Mouse (Mus musculus) myocyte (in vitro differentiated cells): ENCODE measurements around the gene Trim11. TPM values are rescaled to one million over a fixed set of nuclear protein-coding genes. Genes with fewer than 3 reads are reported as not detected.

Source experiments
- H3K27me3 ChIP-seq: one replicate; pipeline ENCODE4 v1.6.1; 2011; ENCODE audit not compliant: control insufficient read depth, insufficient read depth, insufficient read length
- H3K36me3 ChIP-seq: one replicate; pipeline ENCODE4 v1.6.1; 2011; ENCODE audit not compliant: control insufficient read depth, insufficient read depth
- H3K4me2 ChIP-seq: one replicate; pipeline ENCODE4 v1.6.1; 2011; ENCODE audit warnings: low read depth, control low read depth
- H3K4me3 ChIP-seq: one replicate; pipeline ENCODE4 v1.5.1; 2011; ENCODE audit warnings: mild to moderate bottlenecking, control low read depth, moderate library complexity
- H3K79me2 ChIP-seq: one replicate; pipeline ENCODE4 v1.6.1; 2011; ENCODE audit not compliant: control insufficient read depth, insufficient read depth
- H3ac ChIP-seq: one replicate; pipeline ENCODE4 v1.6.1; 2011; ENCODE audit not compliant: control insufficient read depth, insufficient read length
- CEBPB ChIP-seq: IDR thresholded peaks from 2 replicates; pipeline ENCODE4 v1.6.1; 2011; ENCODE audit warnings: mild to moderate bottlenecking, moderate library complexity; ENCODE audit not compliant: poor library complexity, insufficient read depth, severe bottlenecking
- E2F4 ChIP-seq: IDR thresholded peaks from one replicate; pipeline ENCODE4 v1.6.1; 2011; ENCODE audit warnings: mild to moderate bottlenecking, control low read depth, moderate library complexity; ENCODE audit not compliant: insufficient read depth
- MAX ChIP-seq: IDR thresholded peaks from one replicate; pipeline ENCODE4 v1.6.1; 2011; ENCODE audit warnings: low read depth, mild to moderate bottlenecking, control low read depth
- MYOD1 ChIP-seq, 3 experiments: IDR thresholded peaks; one replicate each; pipeline ENCODE4 v1.6.1; 2011; ENCODE audit warnings: control low read depth in 2 of 3, low read depth in 2 of 3, mild to moderate bottlenecking in 2 of 3, moderate library complexity in 1 of 3; ENCODE audit not compliant: insufficient read length in 2 of 3, control insufficient read depth in 1 of 3
- MYOG ChIP-seq, 3 experiments: IDR thresholded peaks; one replicate each; pipeline ENCODE4 v1.6.1; 2011; ENCODE audit warnings: control low read depth in 2 of 3, low read depth in 2 of 3, mild to moderate bottlenecking in 2 of 3; ENCODE audit not compliant: insufficient read length in 2 of 3, control insufficient read depth in 1 of 3, insufficient read depth in 1 of 3
- POLR2A ChIP-seq: IDR thresholded peaks from one replicate; pipeline ENCODE4 v1.6.1; 2011; ENCODE audit warnings: low read depth, mild to moderate bottlenecking, control low read depth, moderate library complexity; ENCODE audit not compliant: insufficient read length
- POLR2AphosphoS2 ChIP-seq: IDR thresholded peaks from one replicate; pipeline ENCODE4 v1.6.1; 2011; ENCODE audit warnings: low read depth, control low read depth; ENCODE audit not compliant: insufficient read length
- REST ChIP-seq: IDR thresholded peaks from one replicate; pipeline ENCODE4 v1.6.1; 2011; ENCODE audit warnings: mild to moderate bottlenecking, control low read depth, moderate library complexity; ENCODE audit not compliant: insufficient read depth, insufficient read length
- SRF ChIP-seq: IDR thresholded peaks from one replicate; pipeline ENCODE4 v1.6.1; 2011; ENCODE audit warnings: low read depth; ENCODE audit not compliant: control insufficient read depth, insufficient read length
- TCF12 ChIP-seq: IDR thresholded peaks from one replicate; pipeline ENCODE4 v1.6.1; 2011; ENCODE audit warnings: mild to moderate bottlenecking, control low read depth; ENCODE audit not compliant: poor library complexity, insufficient read depth, severe bottlenecking
- TCF3 ChIP-seq: IDR thresholded peaks from one replicate; pipeline ENCODE4 v1.6.1; 2011; ENCODE audit warnings: low read depth, control low read depth; ENCODE audit not compliant: insufficient read length
- USF1 ChIP-seq: IDR thresholded peaks from one replicate; pipeline ENCODE4 v1.6.1; 2011; ENCODE audit warnings: low read depth, mild to moderate bottlenecking, control low read depth, moderate library complexity
- polyA plus RNA-seq: library from polyadenylated mRNA; unstranded; fragments of >200 nt; fragmentation: generic; extraction: Trizol; gene quantifications from one replicate; pipeline ENCODE4 v1.2.1, GENCODE M21; 2012; ENCODE audit warnings: missing spikeins

Gene Trim11
- polyA plus RNA-seq, 1 experiment: 19.3 TPM

DNA sequence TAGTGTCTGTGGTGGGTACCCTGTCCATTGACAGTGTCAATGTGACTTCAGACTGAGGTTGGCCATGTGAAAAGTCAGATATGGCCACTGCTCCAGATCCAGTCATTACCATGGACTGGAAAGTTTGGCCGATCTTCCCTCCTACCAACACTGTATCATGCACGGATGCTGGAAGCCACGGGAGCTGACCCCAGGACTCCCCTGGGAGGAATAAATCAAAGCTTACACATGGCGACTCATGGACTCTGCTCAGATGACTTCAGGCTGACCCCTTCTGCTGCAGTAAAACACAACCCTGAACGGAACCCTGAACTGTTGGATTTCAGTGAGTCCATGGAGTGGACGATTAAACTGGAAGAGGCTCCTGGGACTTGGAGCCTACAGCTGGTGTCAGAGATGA lies 48.5 kb downstream of the Trim11 start:
- Histone ChIP-seq H3K4me2 (no peak overlapping the region), H3K36me3 (no peaks in the 10 kb centered on the region), H3K79me2 (no peaks in the 10 kb centered on the region), H3ac (no peak overlapping the region), H3K4me3 (no peak overlapping the region), H3K27me3 (peaks cover 18% of the 10 kb centered on the region)
- TF ChIP-seq E2F4 (no peak), CEBPB (no peak), POLR2AphosphoS2 (no peak), MYOG (IDR thresholded peaks at IDR 0.05; ENCODE audit: control insufficient read depth in 1 of 3, insufficient read depth in 1 of 3, insufficient read length in 2 of 3, low read depth in 2 of 3) (no peak), MYOD1 (IDR thresholded peaks at IDR 0.05; ENCODE audit: control insufficient read depth in 1 of 3, insufficient read length in 2 of 3, low read depth in 2 of 3) (no peak), REST (no peak), MAX (no peak), POLR2A (no peak), TCF12 (no peak), SRF (no peak), TCF3 (no peak), USF1 (no peak)

DNA sequence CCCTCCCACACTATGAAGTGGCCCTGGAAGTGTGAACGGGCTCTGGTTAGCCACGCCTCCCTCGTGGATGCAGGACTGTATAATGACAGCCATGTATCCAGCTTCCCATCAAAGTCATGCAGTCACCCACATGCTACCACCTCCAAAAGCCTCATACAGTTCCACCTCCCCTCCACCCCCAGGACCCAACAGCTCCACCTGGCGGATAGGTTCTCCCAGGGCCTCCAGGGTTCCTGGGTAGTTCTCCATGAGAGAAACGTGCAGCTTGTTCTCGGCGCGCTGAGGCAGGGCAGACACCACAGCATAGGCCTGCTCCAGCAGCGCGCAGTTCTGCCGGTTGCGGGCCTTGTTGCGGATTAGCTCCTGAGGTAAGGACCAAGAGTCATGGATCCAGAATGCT lies 51.1 kb downstream of the Trim11 start:
- Histone ChIP-seq H3K36me3 (no peaks in the 10 kb centered on the region), H3K4me3 (no peak overlapping the region), H3K4me2 (no peak overlapping the region), H3K79me2 (no peaks in the 10 kb centered on the region), H3K27me3 (no peaks in the 10 kb centered on the region), H3ac (no peak overlapping the region)
- TF ChIP-seq MAX (no peak), TCF3 (no peak)

Other genes with a start within 250 kb of the Trim11 start
- not detected for gene Olfr317, start 238.9 kb upstream of the Trim11 start, polyA plus RNA-seq
- gene Olfr316, start 225.4 kb upstream of the Trim11 start, polyA plus RNA-seq: not detected
- not detected for gene Olfr315, start 204.9 kb upstream of the Trim11 start, polyA plus RNA-seq
- not detected for gene Olfr314, start 195.1 kb upstream of the Trim11 start, polyA plus RNA-seq
- gene Fam183b, start 176.1 kb upstream of the Trim11 start, polyA plus RNA-seq: not detected
- not detected for gene Olfr313, start 163.1 kb upstream of the Trim11 start, polyA plus RNA-seq
- not detected for gene Olfr312, start 148.9 kb upstream of the Trim11 start, polyA plus RNA-seq
- not detected for gene Olfr311, start 138.8 kb upstream of the Trim11 start, polyA plus RNA-seq
- gene Gm12258, start 130.9 kb upstream of the Trim11 start, polyA plus RNA-seq: 2.0 TPM
- 2.5 TPM for gene 2810021J22Rik, start 110.9 kb upstream of the Trim11 start, polyA plus RNA-seq
- 0.96 TPM for gene Zfp39, start 73.9 kb upstream of the Trim11 start, polyA plus RNA-seq
- gene Btnl10, start 60.2 kb upstream of the Trim11 start, polyA plus RNA-seq: not detected
- gene Rnf187, start 39.2 kb upstream of the Trim11 start, polyA plus RNA-seq: 197 TPM
- gene Hist3h2ba, start 29.2 kb upstream of the Trim11 start, polyA plus RNA-seq: 0.88 TPM
- gene Hist3h2a, start 23.4 kb upstream of the Trim11 start, polyA plus RNA-seq: 24.4 TPM
- 0.64 TPM for gene Trim17, start 23.4 kb upstream of the Trim11 start, polyA plus RNA-seq
- gene Obscn, start 158.3 kb downstream of the Trim11 start, polyA plus RNA-seq: 25.0 TPM
- gene Iba57, start 185.6 kb downstream of the Trim11 start, polyA plus RNA-seq: 3.8 TPM
- 0.04 TPM for gene Gjc2, start 205.1 kb downstream of the Trim11 start, polyA plus RNA-seq
- gene Guk1, start 214.1 kb downstream of the Trim11 start, polyA plus RNA-seq: 63.5 TPM
- 36.0 TPM for gene Mrpl55, start 224.4 kb downstream of the Trim11 start, polyA plus RNA-seq
- gene 2310033P09Rik, start 230.2 kb downstream of the Trim11 start, polyA plus RNA-seq: 13.3 TPM